Mouse (Mus musculus) stomach, embryonic 14.5 days (tissue): ENCODE results near the gene Dph1. TPM values are rescaled to one million over a fixed set of nuclear protein-coding genes. Genes with fewer than 3 reads are reported as not detected.
A peak's percentile ranks its signal among the peaks of the same experiment; 100 is the strongest.

Experiments
- ATAC-seq: fragments of 200-750 bp; cut with Nextera tagmentation; 2 replicates; pipeline ENCODE4 v1.8.0; 2017; ENCODE audit warnings: low read depth, moderate TSS enrichment; ENCODE audit not compliant: insufficient number of reproducible peaks, insufficient read depth, low FRiP score
- H3K27ac ChIP-seq: fragments of 300-500 bp; sonication (generic); 2 replicates; pipeline ENCODE4 v1.5.1; 2014; ENCODE audit warnings: mild to moderate bottlenecking, low read length, moderate library complexity, mixed read lengths
- H3K27me3 ChIP-seq: fragments of 300-500 bp; sonication (generic); 2 replicates; pipeline ENCODE4 v1.6.1; 2014; ENCODE audit warnings: low read length, control low read depth, mixed read lengths; ENCODE audit not compliant: control insufficient read depth, insufficient read depth
- H3K36me3 ChIP-seq: fragments of 300-500 bp; sonication (generic); 2 replicates; pipeline ENCODE4 v1.6.1; 2014; ENCODE audit warnings: mild to moderate bottlenecking, control low read depth, low read length, moderate library complexity, mixed read lengths; ENCODE audit not compliant: control insufficient read depth, insufficient read depth
- H3K4me1 ChIP-seq: fragments of 300-500 bp; sonication (generic); 2 replicates; pipeline ENCODE4 v1.6.1; 2014; ENCODE audit warnings: low read length, control low read depth, mixed read lengths; ENCODE audit not compliant: control insufficient read depth, insufficient read depth
- H3K4me2 ChIP-seq: fragments of 300-500 bp; sonication (generic); replicated peaks from 2 replicates; pipeline ENCODE4 v1.6.1; 2014; ENCODE audit warnings: low read depth, low read length, control low read depth
- H3K4me3 ChIP-seq: fragments of 300-500 bp; sonication (generic); 2 replicates; pipeline ENCODE4 v1.5.1; 2014; ENCODE audit warnings: low read depth, low read length, control low read depth
- H3K9ac ChIP-seq: fragments of 300-500 bp; sonication (generic); replicated peaks from 2 replicates; pipeline ENCODE4 v1.6.1; 2014; ENCODE audit warnings: low read depth, mild to moderate bottlenecking, control low read depth, low read length, moderate library complexity, mixed read lengths
- H3K9me3 ChIP-seq: fragments of 300-500 bp; sonication (generic); 2 replicates; pipeline ENCODE4 v1.6.1; 2016; ENCODE audit warnings: low read depth, low read length, control low read depth; ENCODE audit not compliant: control insufficient read depth
- WGBS: fragments of 180-500 bp; shearing (Covaris S2); extraction: QIAGEN DNeasy Blood & Tissue Kit; methylation state at CpG from one replicate; pipeline ENCODE4 v1.1.7; 2014; 5-methylcytosine and 5-hydroxymethylcytosine counted together
- polyA plus RNA-seq: library from polyadenylated mRNA; unstranded; fragments of >200 nt; fragmentation: Nextera tagmentation; extraction: Ambion mirVana; gene quantifications from 2 replicates; pipeline ENCODE4 v1.2.1, GENCODE M21; 2014

Dph1 gene
- 20.1 and 20.5 TPM in 2 replicates for polyA plus RNA-seq

- peak within 1 kb of the TSS; percentile 76 for H3K4me2 ChIP-seq
- H3K27ac ChIP-seq, result no peak within 1 kb of the TSS
- H3K4me3 ChIP-seq, result peak within 1 kb of the TSS; percentile 60
- no peaks in the 10 kb centered on the region for H3K36me3 ChIP-seq
- no peak for ATAC-seq
- H3K27me3 ChIP-seq, result peaks cover 21% of the 10 kb centered on the region
- WGBS, result 46% methylated on average over 5 of the region's 5 CpGs
- no peaks in the 10 kb centered on the region for H3K9me3 ChIP-seq
- peak within 1 kb of the TSS; percentile 36; the same call in 1 of the 2 replicates for H3K9ac ChIP-seq
- peaks cover 26% of the 10 kb centered on the region for H3K4me1 ChIP-seq
These were observed at the start of gene Dph1 for GRCm38 (mm10) chr11:75190905-75191441. Dph1 (minus strand) TSS chr11:75191241.

- Histone ChIP-seq H3K27me3 (no peaks in the 10 kb centered on the region), H3K27ac (no peak overlapping the region), H3K4me2 (no peak overlapping the region), H3K9me3 (no peaks in the 10 kb centered on the region), H3K36me3 (no peaks in the 10 kb centered on the region), H3K9ac (no peak overlapping the region), H3K4me1 (no peaks in the 10 kb centered on the region), H3K4me3 (no peak overlapping the region)
- WGBS, result 56% methylated on average over 13 of the region's 13 CpGs
- ATAC-seq, result no peak
These were observed 49.3 kb upstream of the Dph1 start for GRCm38 (mm10) chr11:75240158-75240934.

GRCm38 (mm10) chr11:75234745-75235144 is 43.7 kb upstream of the Dph1 start:
- Histone ChIP-seq H3K9ac (no peak overlapping the region), H3K4me3 (no peak overlapping the region), H3K36me3 (no peaks in the 10 kb centered on the region), H3K27me3 (0 out of 2 replicates have a peak, but pooled peaks cover 2% of the 10 kb centered on the region), H3K4me2 (no peak overlapping the region; the same call in 1 of the 2 replicates), H3K27ac (no peak overlapping the region), H3K9me3 (no peaks in the 10 kb centered on the region), H3K4me1 (no peaks in the 10 kb centered on the region)
- 6% methylated on average over 16 of the region's 16 CpGs for WGBS
- peak; percentile 61; the same call in 1 of the 2 replicates for ATAC-seq

- WGBS, result 73% methylated on average over 4 of the region's 4 CpGs
- no peak overlapping the region for H3K4me3 ChIP-seq
- no peak overlapping the region for H3K4me2 ChIP-seq
- H3K27me3 ChIP-seq, result 0 out of 2 replicates have a peak, but pooled peaks cover 2% of the 10 kb centered on the region
- no peak for ATAC-seq
- H3K9ac ChIP-seq, result no peak overlapping the region
- no peaks in the 10 kb centered on the region for H3K4me1 ChIP-seq
- no peaks in the 10 kb centered on the region for H3K36me3 ChIP-seq
- H3K27ac ChIP-seq, result no peak overlapping the region
- no peaks in the 10 kb centered on the region for H3K9me3 ChIP-seq
These were observed 41.4 kb upstream of the Dph1 start for GRCm38 (mm10) chr11:75232434-75232833.

- Histone ChIP-seq H3K36me3 (no peaks in the 10 kb centered on the region), H3K4me3 (no peak overlapping the region), H3K9ac (no peak overlapping the region), H3K4me2 (no peak overlapping the region), H3K9me3 (no peaks in the 10 kb centered on the region), H3K27me3 (0 out of 2 replicates have a peak, but pooled peaks cover 2% of the 10 kb centered on the region), H3K27ac (no peak overlapping the region), H3K4me1 (no peaks in the 10 kb centered on the region)
- 10% methylated on average over 7 of the region's 7 CpGs for WGBS
- no peak for ATAC-seq
These were observed 40.7 kb upstream of the Dph1 start for GRCm38 (mm10) chr11:75231756-75232155.

DNA sequence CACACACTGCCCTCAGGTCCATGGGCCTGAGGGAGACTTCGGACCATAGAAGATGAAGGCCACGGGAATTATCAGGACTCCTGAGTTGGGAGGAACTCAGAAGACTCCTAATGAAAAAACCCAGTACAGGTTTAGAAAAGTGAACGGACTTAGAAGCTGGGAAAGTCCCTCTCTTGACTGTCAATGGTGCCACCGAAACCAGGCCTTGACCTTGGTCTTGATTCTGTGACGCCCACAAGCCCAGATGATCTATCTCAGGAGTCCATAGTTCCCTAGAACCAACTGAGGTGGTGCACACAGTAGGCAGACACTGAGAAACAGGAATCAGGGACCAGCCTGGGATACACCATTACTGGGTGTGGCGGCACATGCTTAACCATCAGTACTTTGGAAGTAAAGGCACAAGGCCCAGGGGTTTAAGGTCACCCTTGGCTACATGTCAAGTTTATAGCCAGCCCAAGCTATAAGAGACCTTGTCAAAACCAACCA is 39.3 kb upstream of the Dph1 start:
- H3K4me1 ChIP-seq, result no peaks in the 10 kb centered on the region
- H3K36me3 ChIP-seq, result no peaks in the 10 kb centered on the region
- H3K27ac ChIP-seq, result no peak overlapping the region

DNA sequence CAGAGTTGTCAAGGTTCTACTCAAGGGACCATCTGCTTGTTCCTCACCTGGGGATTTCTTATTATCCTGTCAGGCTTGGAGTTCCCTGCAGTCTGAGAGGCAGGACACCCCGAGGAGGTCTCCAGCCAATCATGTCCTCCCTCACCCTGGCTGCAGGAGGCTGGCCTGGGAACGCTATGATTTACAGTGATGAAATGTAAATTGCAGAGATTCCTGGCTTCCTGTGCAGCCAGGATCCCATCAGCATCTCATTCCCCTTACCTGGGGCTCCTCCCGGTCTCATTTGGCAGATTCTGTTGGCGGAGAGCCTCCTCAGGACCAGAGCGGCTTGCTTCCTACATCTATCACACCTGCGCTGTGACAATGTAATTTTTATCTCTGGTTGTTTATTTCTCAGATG is 38.2 kb upstream of the Dph1 start:
- no peak overlapping the region for H3K9ac ChIP-seq
- WGBS, result 50% methylated on average over 6 of the region's 6 CpGs
- no peaks in the 10 kb centered on the region for H3K4me1 ChIP-seq
- H3K36me3 ChIP-seq, result no peaks in the 10 kb centered on the region
- 0 out of 2 replicates have a peak, but pooled peaks cover 2% of the 10 kb centered on the region for H3K27me3 ChIP-seq
- H3K27ac ChIP-seq, result no peak overlapping the region
- ATAC-seq, result no peak
- H3K9me3 ChIP-seq, result no peaks in the 10 kb centered on the region
- H3K4me2 ChIP-seq, result no peak overlapping the region
- H3K4me3 ChIP-seq, result no peak overlapping the region

More for the DNA sequence above, 39.3 kb upstream of the Dph1 start:
- no peaks in the 10 kb centered on the region for H3K9me3 ChIP-seq
- ATAC-seq, result no peak
- H3K27me3 ChIP-seq, result 0 out of 2 replicates have a peak, but pooled peaks cover 2% of the 10 kb centered on the region
- no peak overlapping the region for H3K4me3 ChIP-seq
- no peak overlapping the region for H3K9ac ChIP-seq
- H3K4me2 ChIP-seq, result no peak overlapping the region
- WGBS, result 93% methylated on average over 6 of the region's 6 CpGs

DNA sequence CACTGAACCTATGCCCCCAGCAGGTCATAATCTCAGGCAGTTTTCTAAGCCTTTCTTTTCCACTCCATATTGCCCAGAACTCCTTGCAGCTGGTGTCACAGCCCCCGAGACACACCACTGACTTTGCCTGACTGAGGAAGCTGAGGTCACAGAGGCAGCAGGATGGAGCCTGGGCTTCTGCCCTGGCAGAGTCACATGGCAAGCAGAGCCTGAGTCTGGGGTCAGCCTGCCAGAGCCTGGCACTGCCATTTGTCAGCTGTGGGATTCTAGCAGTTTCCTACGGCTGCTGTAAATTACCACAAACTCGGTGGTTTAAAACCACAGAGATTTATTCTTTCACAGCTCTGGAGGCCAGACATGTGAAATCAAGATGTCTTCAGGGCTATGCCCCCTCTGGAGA is 36.6 kb upstream of the Dph1 start:
- Histone ChIP-seq H3K27me3 (no peaks in the 10 kb centered on the region), H3K27ac (no peak overlapping the region), H3K4me1 (no peaks in the 10 kb centered on the region), H3K9ac (no peak overlapping the region), H3K36me3 (no peaks in the 10 kb centered on the region), H3K9me3 (no peaks in the 10 kb centered on the region), H3K4me3 (no peak overlapping the region), H3K4me2 (no peak overlapping the region)
- ATAC-seq, result no peak
- WGBS, result 68% methylated on average over 3 of the region's 3 CpGs
